Mouse (Mus musculus) lung, postnatal 25 days (tissue): ENCODE results near the gene Abcc3.

Source experiments
- DNase-seq: peaks from one replicate; pipeline ENCODE4 v3.0.0; 2022; ENCODE audit warnings: low spot score

Abcc3 gene

GRCm38 (mm10) chr11:94392672-94393109 lies at the start of gene Abcc3:
Gene Abcc3 (minus strand): TSS chr11:94392997.
- DNase-seq = peak; percentile 79

GRCm38 (mm10) chr11:94441752-94442151 lies 49.0 kb upstream of the Abcc3 start:
- DNase-seq = no peak

GRCm38 (mm10) chr11:94441122-94441521 lies 48.3 kb upstream of the Abcc3 start:
- no peak for DNase-seq

- DNase-seq = no peak
Observed at GRCm38 (mm10) chr11:94440421-94440820, 47.6 kb upstream of the Abcc3 start.

- DNase-seq = no peak
Observed at GRCm38 (mm10) chr11:94429011-94429651, 36.3 kb upstream of the Abcc3 start.

- peak; percentile 50 for DNase-seq
Observed at GRCm38 (mm10) chr11:94428091-94428835, 35.5 kb upstream of the Abcc3 start.

- no peak for DNase-seq
Observed at GRCm38 (mm10) chr11:94425656-94426055, 32.9 kb upstream of the Abcc3 start.

- no peak for DNase-seq
Observed at GRCm38 (mm10) chr11:94425215-94425614, 32.4 kb upstream of the Abcc3 start.

GRCm38 (mm10) chr11:94424380-94424779 lies 31.6 kb upstream of the Abcc3 start:
- no peak for DNase-seq

- no peak for DNase-seq
Observed at GRCm38 (mm10) chr11:94423855-94424254, 31.1 kb upstream of the Abcc3 start.

- DNase-seq = no peak
Observed at GRCm38 (mm10) chr11:94420991-94421390, 28.2 kb upstream of the Abcc3 start.

GRCm38 (mm10) chr11:94420325-94420724 lies 27.5 kb upstream of the Abcc3 start:
- DNase-seq = peak; percentile 39

GRCm38 (mm10) chr11:94419004-94419727 lies 26.4 kb upstream of the Abcc3 start:
- no peak for DNase-seq

- DNase-seq = no peak
Observed at GRCm38 (mm10) chr11:94414042-94414441, 21.2 kb upstream of the Abcc3 start.

GRCm38 (mm10) chr11:94413516-94413915 lies 20.7 kb upstream of the Abcc3 start:
- DNase-seq = no peak

GRCm38 (mm10) chr11:94412998-94413469 lies 20.2 kb upstream of the Abcc3 start:
- DNase-seq = no peak

GRCm38 (mm10) chr11:94412562-94412961 lies 19.8 kb upstream of the Abcc3 start:
- DNase-seq = no peak

- DNase-seq = no peak
Observed at GRCm38 (mm10) chr11:94407803-94408321, 15.1 kb upstream of the Abcc3 start.

- no peak for DNase-seq
Observed at GRCm38 (mm10) chr11:94405348-94405747, 12.6 kb upstream of the Abcc3 start.

- peak; percentile 81 for DNase-seq
Observed at GRCm38 (mm10) chr11:94404641-94405260, 12.0 kb upstream of the Abcc3 start.

GRCm38 (mm10) chr11:94404178-94404577 lies 11.4 kb upstream of the Abcc3 start:
- no peak for DNase-seq

GRCm38 (mm10) chr11:94403757-94404156 lies 11.0 kb upstream of the Abcc3 start:
- DNase-seq = no peak
